Mouse (Mus musculus) G1E (cell line): ENCODE results near the gene Micu1.

ENCODE experiments used
- CTCF ChIP-seq: IDR thresholded peaks from 2 replicates; pipeline ENCODE4 v1.5.1; 2012; ENCODE audit warnings: low read depth, low read length, inconsistent platforms, mixed read lengths
- GATA1 ChIP-seq: IDR thresholded peaks from 2 replicates; pipeline ENCODE4 v1.6.1; 2012; ENCODE audit warnings: borderline replicate concordance, low read length, inconsistent platforms, mixed read lengths
- GATA2 ChIP-seq: IDR thresholded peaks from 2 replicates; pipeline ENCODE4 v1.6.1; 2012; ENCODE audit warnings: low read depth, low read length, inconsistent platforms, borderline replicate concordance
- POLR2AphosphoS5 ChIP-seq: IDR thresholded peaks from 2 replicates; pipeline ENCODE4 v1.6.1; 2012; ENCODE audit warnings: low read depth, low read length, inconsistent platforms; ENCODE audit not compliant: insufficient replicate concordance
- TAL1 ChIP-seq: conservative IDR thresholded peaks from 2 replicates; pipeline ENCODE4 v1.6.1; 2012; ENCODE audit warnings: low read depth, low read length, inconsistent platforms, mixed read lengths

DNA sequence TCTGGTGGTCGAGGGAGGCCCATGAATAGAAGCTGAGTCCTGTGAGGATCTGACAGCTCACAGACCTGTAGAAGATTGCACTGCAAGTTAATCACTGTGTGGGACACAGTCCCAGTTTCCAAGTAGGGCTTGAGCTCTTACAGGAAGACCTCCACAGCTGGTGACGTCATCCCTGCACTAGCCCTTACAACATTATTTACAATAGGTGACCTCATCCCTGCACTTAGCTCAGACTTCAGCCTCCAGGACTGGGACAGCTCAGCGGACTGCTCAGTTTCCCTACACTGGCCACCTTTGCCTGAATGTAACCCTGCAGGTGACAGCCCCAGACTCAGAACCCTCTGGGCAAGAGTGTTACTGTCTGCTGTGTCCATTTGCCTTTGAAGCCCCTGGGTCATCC, 75.0 kb downstream of the Micu1 start:
- TF ChIP-seq CTCF (no peak), TAL1 (no peak), GATA1 (no peak), GATA2 (no peak), POLR2AphosphoS5 (no peak)
